Mouse (Mus musculus): ENCODE data around the gene Kptn. TPM values are rescaled to one million over a fixed set of nuclear protein-coding genes. Genes with fewer than 3 reads are reported as not detected.

Kptn gene
- polyA plus RNA-seq, 1 experiment from 2014 or later: 33.9 TPM

DNA sequence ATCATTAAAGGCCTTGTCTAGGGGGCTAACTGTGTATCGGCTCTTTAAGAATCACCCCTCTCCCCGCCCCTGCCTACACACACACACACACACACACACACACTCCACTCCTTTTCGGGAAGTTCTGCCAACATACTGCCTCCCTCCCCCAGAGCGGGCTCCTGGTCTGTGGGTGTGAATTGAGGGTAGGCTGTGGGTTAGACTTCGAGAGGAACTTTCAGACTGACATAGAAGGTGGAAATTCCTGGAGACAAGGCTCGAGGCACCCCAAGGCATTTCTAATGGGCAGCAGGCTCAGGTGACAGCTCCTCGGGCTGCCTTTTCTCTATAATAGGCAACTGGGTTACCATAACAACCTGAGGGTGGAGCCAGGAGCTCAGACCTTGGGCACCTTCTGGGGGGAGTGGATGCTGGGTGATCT, 12.5 kb downstream of the Kptn start:
- H3K36me3 ChIP-seq (ENCODE audit: insufficient read depth, low read length): no peaks in the 10 kb centered on the region
- no peak overlapping the region for H3K4me2 ChIP-seq (replicated peaks; ENCODE audit: low read depth, low read length)
- WGBS: 10% methylated on average over 7 of the region's 7 CpGs

DNA sequence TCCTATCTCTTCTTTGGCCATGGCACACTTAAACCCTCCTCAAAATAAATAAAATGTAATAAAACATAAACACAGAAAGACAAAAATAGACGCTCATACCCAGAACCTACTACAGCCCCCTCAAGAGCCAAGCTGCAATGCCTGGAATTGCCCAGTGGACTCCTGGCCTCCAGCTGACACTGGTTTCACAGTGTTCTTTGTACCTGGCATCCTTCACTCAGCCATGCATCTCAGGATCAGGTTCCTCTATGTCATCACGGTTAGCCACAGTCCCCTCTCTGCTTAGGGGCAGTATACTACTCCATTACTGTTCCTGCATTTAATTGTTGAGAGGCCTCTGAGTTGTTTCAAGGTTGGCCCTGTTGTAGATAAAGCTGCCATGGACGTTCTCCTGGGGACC, 13.2 kb downstream of the Kptn start:
- Histone ChIP-seq H3K9me3 (ENCODE audit: low read length) (no peaks in the 10 kb centered on the region), H3K4me3 (ENCODE audit: low read length) (no peak overlapping the region), H3K36me3 (ENCODE audit: insufficient read depth, low read length) (no peaks in the 10 kb centered on the region), H3K4me2 (replicated peaks; ENCODE audit: low read depth, low read length) (no peak overlapping the region), H3K27ac (ENCODE audit: low read length) (no peak overlapping the region), H3K4me1 (ENCODE audit: insufficient read depth, low read length) (peaks cover 26% of the 10 kb centered on the region), H3K9ac (replicated peaks; ENCODE audit: low read length) (no peak overlapping the region), H3K27me3 (ENCODE audit: insufficient read depth, low read length) (peaks cover 3% of the 10 kb centered on the region; the same call in 1 of the 2 replicates)
- 67% methylated on average over 3 of the region's 3 CpGs for WGBS
- no peak for ATAC-seq (ENCODE audit: low FRiP score, low TSS enrichment)

More for the DNA sequence above, 12.5 kb downstream of the Kptn start:
- ATAC-seq (ENCODE audit: low FRiP score, low TSS enrichment): no peak
- H3K9me3 ChIP-seq (ENCODE audit: low read length): no peaks in the 10 kb centered on the region
- H3K4me3 ChIP-seq (ENCODE audit: low read length): no peak overlapping the region
- no peak overlapping the region for H3K27ac ChIP-seq (ENCODE audit: low read length)
- H3K9ac ChIP-seq (replicated peaks; ENCODE audit: low read length): no peak overlapping the region
- H3K27me3 ChIP-seq (ENCODE audit: insufficient read depth, low read length): peaks cover 3% of the 10 kb centered on the region; the same call in 1 of the 2 replicates
- H3K4me1 ChIP-seq (ENCODE audit: insufficient read depth, low read length): peaks cover 26% of the 10 kb centered on the region

DNA sequence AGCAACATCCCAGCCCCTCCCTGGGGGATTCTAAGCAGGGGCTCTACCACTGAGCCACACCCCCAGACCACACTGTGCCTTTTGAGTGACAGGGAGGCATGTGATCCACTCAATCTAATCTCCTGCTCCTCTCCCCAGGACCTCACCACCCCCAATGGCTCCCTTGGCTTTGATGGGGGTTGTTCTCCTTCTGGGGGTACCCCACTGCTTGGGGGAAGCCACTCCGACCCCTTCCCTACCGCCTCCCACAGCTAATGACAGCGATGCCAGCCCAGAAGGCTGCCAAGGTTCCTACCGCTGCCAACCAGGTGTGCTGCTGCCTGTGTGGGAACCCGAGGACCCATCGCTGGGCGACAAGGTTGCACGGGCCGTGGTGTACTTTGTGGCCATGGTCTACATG, 14.0 kb downstream of the Kptn start:
- Histone ChIP-seq H3K9ac (replicated peaks; ENCODE audit: low read length) (no peak overlapping the region), H3K4me2 (replicated peaks; ENCODE audit: low read depth, low read length) (no peak overlapping the region), H3K36me3 (ENCODE audit: insufficient read depth, low read length) (no peaks in the 10 kb centered on the region), H3K27ac (ENCODE audit: low read length) (no peak overlapping the region), H3K27me3 (ENCODE audit: insufficient read depth, low read length) (peaks cover 3% of the 10 kb centered on the region; the same call in 1 of the 2 replicates), H3K9me3 (ENCODE audit: low read length) (no peaks in the 10 kb centered on the region), H3K4me3 (ENCODE audit: low read length) (no peak overlapping the region), H3K4me1 (ENCODE audit: insufficient read depth, low read length) (peaks cover 26% of the 10 kb centered on the region)
- 90% methylated on average over 9 of the region's 9 CpGs for WGBS
- no peak for ATAC-seq (ENCODE audit: low FRiP score, low TSS enrichment)

GRCm38 (mm10) chr7:16134951-16135392, 15.3 kb downstream of the Kptn start:
- Histone ChIP-seq H3K27me3 (ENCODE audit: insufficient read depth, low read length) (peaks cover 3% of the 10 kb centered on the region; the same call in 1 of the 2 replicates), H3K4me2 (replicated peaks; ENCODE audit: low read depth, low read length) (no peak overlapping the region), H3K4me3 (ENCODE audit: low read length) (no peak overlapping the region), H3K27ac (ENCODE audit: low read length) (no peak overlapping the region), H3K4me1 (ENCODE audit: insufficient read depth, low read length) (peaks cover 20% of the 10 kb centered on the region; the same call in 1 of the 2 replicates), H3K36me3 (ENCODE audit: insufficient read depth, low read length) (no peaks in the 10 kb centered on the region), H3K9ac (replicated peaks; ENCODE audit: low read length) (no peak overlapping the region), H3K9me3 (ENCODE audit: low read length) (no peaks in the 10 kb centered on the region)
- WGBS: 69% methylated on average over 7 of the region's 7 CpGs
- no peak for ATAC-seq (ENCODE audit: low FRiP score, low TSS enrichment)

GRCm38 (mm10) chr7:16146489-16147410, 27.1 kb downstream of the Kptn start:
- Histone ChIP-seq H3K9ac (replicated peaks; ENCODE audit: low read length) (no peak overlapping the region), H3K4me1 (ENCODE audit: insufficient read depth, low read length) (no peaks in the 10 kb centered on the region), H3K4me2 (replicated peaks; ENCODE audit: low read depth, low read length) (no peak overlapping the region), H3K9me3 (ENCODE audit: low read length) (no peaks in the 10 kb centered on the region), H3K4me3 (ENCODE audit: low read length) (no peak overlapping the region), H3K36me3 (ENCODE audit: insufficient read depth, low read length) (no peaks in the 10 kb centered on the region), H3K27me3 (ENCODE audit: insufficient read depth, low read length) (no peaks in the 10 kb centered on the region), H3K27ac (ENCODE audit: low read length) (no peak overlapping the region)
- WGBS: 17% methylated on average over 25 of the region's 27 CpGs
- no peak for ATAC-seq (ENCODE audit: low FRiP score, low TSS enrichment)

GRCm38 (mm10) chr7:16147643-16148042, 27.9 kb downstream of the Kptn start:
- H3K9ac ChIP-seq (replicated peaks; ENCODE audit: low read length): no peak overlapping the region
- ATAC-seq (ENCODE audit: low FRiP score, low TSS enrichment): no peak
- H3K27ac ChIP-seq (ENCODE audit: low read length): no peak overlapping the region
- H3K36me3 ChIP-seq (ENCODE audit: insufficient read depth, low read length): no peaks in the 10 kb centered on the region
- no peaks in the 10 kb centered on the region for H3K9me3 ChIP-seq (ENCODE audit: low read length)
- H3K4me2 ChIP-seq (replicated peaks; ENCODE audit: low read depth, low read length): no peak overlapping the region
- H3K4me1 ChIP-seq (ENCODE audit: insufficient read depth, low read length): no peaks in the 10 kb centered on the region
- H3K4me3 ChIP-seq (ENCODE audit: low read length): no peak overlapping the region
- no peaks in the 10 kb centered on the region for H3K27me3 ChIP-seq (ENCODE audit: insufficient read depth, low read length)
- WGBS: 12% methylated on average over 15 of the region's 15 CpGs

GRCm38 (mm10) chr7:16149241-16149640, 29.5 kb downstream of the Kptn start:
- Histone ChIP-seq H3K4me3 (ENCODE audit: low read length) (no peak overlapping the region), H3K9me3 (ENCODE audit: low read length) (no peaks in the 10 kb centered on the region), H3K4me1 (ENCODE audit: insufficient read depth, low read length) (no peaks in the 10 kb centered on the region), H3K9ac (replicated peaks; ENCODE audit: low read length) (no peak overlapping the region), H3K27ac (ENCODE audit: low read length) (no peak overlapping the region), H3K4me2 (replicated peaks; ENCODE audit: low read depth, low read length) (no peak overlapping the region), H3K36me3 (ENCODE audit: insufficient read depth, low read length) (no peaks in the 10 kb centered on the region), H3K27me3 (ENCODE audit: insufficient read depth, low read length) (no peaks in the 10 kb centered on the region)
- ATAC-seq (ENCODE audit: low FRiP score, low TSS enrichment): no peak
- WGBS: 59% methylated on average over 5 of the region's 5 CpGs

GRCm38 (mm10) chr7:16150191-16151145, 30.8 kb downstream of the Kptn start:
- no peaks in the 10 kb centered on the region for H3K9me3 ChIP-seq (ENCODE audit: low read length)
- H3K4me1 ChIP-seq (ENCODE audit: insufficient read depth, low read length): no peaks in the 10 kb centered on the region
- no peaks in the 10 kb centered on the region for H3K36me3 ChIP-seq (ENCODE audit: insufficient read depth, low read length)
- H3K4me2 ChIP-seq (replicated peaks; ENCODE audit: low read depth, low read length): no peak overlapping the region
- no peaks in the 10 kb centered on the region for H3K27me3 ChIP-seq (ENCODE audit: insufficient read depth, low read length)
- no peak overlapping the region for H3K9ac ChIP-seq (replicated peaks; ENCODE audit: low read length)
- no peak for ATAC-seq (ENCODE audit: low FRiP score, low TSS enrichment)
- no peak overlapping the region for H3K27ac ChIP-seq (ENCODE audit: low read length)
- no peak overlapping the region for H3K4me3 ChIP-seq (ENCODE audit: low read length)
- WGBS: 69% methylated on average over 9 of the region's 9 CpGs

- WGBS: 22% methylated on average over 10 of the region's 10 CpGs
- Histone ChIP-seq H3K27ac (ENCODE audit: low read length) (no peak overlapping the region), H3K9ac (replicated peaks; ENCODE audit: low read length) (no peak overlapping the region), H3K27me3 (ENCODE audit: insufficient read depth, low read length) (peaks cover 5% of the 10 kb centered on the region), H3K4me2 (replicated peaks; ENCODE audit: low read depth, low read length) (no peak overlapping the region), H3K4me3 (ENCODE audit: low read length) (no peak overlapping the region), H3K4me1 (ENCODE audit: insufficient read depth, low read length) (no peaks in the 10 kb centered on the region), H3K9me3 (ENCODE audit: low read length) (no peaks in the 10 kb centered on the region), H3K36me3 (ENCODE audit: insufficient read depth, low read length) (no peaks in the 10 kb centered on the region)
- ATAC-seq (ENCODE audit: low FRiP score, low TSS enrichment): peak; percentile 86
Measured at GRCm38 (mm10) chr7:16153522-16153921, 33.8 kb downstream of the Kptn start.
